Mouse (Mus musculus): ENCODE data around the gene Large2. TPM values are rescaled to one million over a fixed set of nuclear protein-coding genes. Genes with fewer than 3 reads are reported as not detected.
A peak's percentile ranks its signal among the peaks of the same experiment; 100 is the strongest.

The Large2 gene
- polyA plus RNA-seq, 1 experiment from 2014 or later, result 1.7 TPM

GRCm38 (mm10) chr2:92377320-92377719 is 2.7 kb upstream of the Large2 start:
- peaks cover 12% of the 10 kb centered on the region for H3K4me1 ChIP-seq (ENCODE audit: control insufficient read depth, insufficient read depth, low read length)
- peaks cover 1% of the 10 kb centered on the region; the same call in 1 of the 2 replicates for H3K27me3 ChIP-seq (ENCODE audit: control insufficient read depth, insufficient read depth, low read length)
- WGBS, result 88% methylated on average over 7 of the region's 7 CpGs
- peaks cover 10% of the 10 kb centered on the region; the same call in 1 of the 2 replicates for H3K36me3 ChIP-seq (ENCODE audit: control insufficient read depth, insufficient read depth)
- ATAC-seq (replicated peaks; ENCODE audit: extremely low read depth, insufficient read depth, low FRiP score), result no peak
- H3K9ac ChIP-seq (ENCODE audit: low read length), result no peak overlapping the region
- H3K27ac ChIP-seq (ENCODE audit: low read length), result no peak overlapping the region
- H3K4me2 ChIP-seq (ENCODE audit: low read depth, low read length), result no peak overlapping the region
- no peaks in the 10 kb centered on the region for H3K9me3 ChIP-seq (replicated peaks; ENCODE audit: control insufficient read depth, low read length)
- no peak overlapping the region for H3K4me3 ChIP-seq (ENCODE audit: low read length)

- 83% methylated on average over 6 of the region's 6 CpGs for WGBS
- ATAC-seq (replicated peaks; ENCODE audit: extremely low read depth, insufficient read depth, low FRiP score), result no peak
- Histone ChIP-seq H3K9ac (ENCODE audit: low read length) (peak overlapping the region; percentile 89), H3K4me3 (ENCODE audit: low read length) (peak overlapping the region; percentile 96; the same call in 1 of the 2 replicates), H3K4me1 (ENCODE audit: control insufficient read depth, insufficient read depth, low read length) (peaks cover 14% of the 10 kb centered on the region), H3K27me3 (ENCODE audit: control insufficient read depth, insufficient read depth, low read length) (peaks cover 11% of the 10 kb centered on the region), H3K27ac (ENCODE audit: low read length) (no peak overlapping the region), H3K4me2 (ENCODE audit: low read depth, low read length) (peak overlapping the region; percentile 94), H3K36me3 (ENCODE audit: control insufficient read depth, insufficient read depth) (peaks cover 8% of the 10 kb centered on the region; the same call in 1 of the 2 replicates), H3K9me3 (replicated peaks; ENCODE audit: control insufficient read depth, low read length) (no peaks in the 10 kb centered on the region)
These were observed 1.6 kb upstream of the Large2 start for GRCm38 (mm10) chr2:92376300-92376699.

- Histone ChIP-seq H3K36me3 (ENCODE audit: control insufficient read depth, insufficient read depth) (peaks cover 7% of the 10 kb centered on the region; the same call in 1 of the 2 replicates), H3K4me3 (ENCODE audit: low read length) (peak overlapping the region; percentile 96), H3K4me1 (ENCODE audit: control insufficient read depth, insufficient read depth, low read length) (peaks cover 19% of the 10 kb centered on the region), H3K9me3 (replicated peaks; ENCODE audit: control insufficient read depth, low read length) (no peaks in the 10 kb centered on the region), H3K27me3 (ENCODE audit: control insufficient read depth, insufficient read depth, low read length) (peaks cover 16% of the 10 kb centered on the region), H3K27ac (ENCODE audit: low read length) (peak overlapping the region; percentile 73), H3K4me2 (ENCODE audit: low read depth, low read length) (peak overlapping the region; percentile 94), H3K9ac (ENCODE audit: low read length) (peak overlapping the region; percentile 89)
- 8% methylated on average over 10 of the region's 10 CpGs for WGBS
- ATAC-seq (replicated peaks; ENCODE audit: extremely low read depth, insufficient read depth, low FRiP score), result no peak
These were observed 1.1 kb upstream of the Large2 start for GRCm38 (mm10) chr2:92375788-92376187.

GRCm38 (mm10) chr2:92375099-92375623 is 492 bp upstream of the Large2 start:
- Histone ChIP-seq H3K4me2 (ENCODE audit: low read depth, low read length) (peak overlapping the region; percentile 94), H3K27me3 (ENCODE audit: control insufficient read depth, insufficient read depth, low read length) (peaks cover 21% of the 10 kb centered on the region), H3K9ac (ENCODE audit: low read length) (peak overlapping the region; percentile 89), H3K36me3 (ENCODE audit: control insufficient read depth, insufficient read depth) (peaks cover 7% of the 10 kb centered on the region; the same call in 1 of the 2 replicates), H3K9me3 (replicated peaks; ENCODE audit: control insufficient read depth, low read length) (no peaks in the 10 kb centered on the region), H3K4me1 (ENCODE audit: control insufficient read depth, insufficient read depth, low read length) (peaks cover 20% of the 10 kb centered on the region), H3K27ac (ENCODE audit: low read length) (peak overlapping the region; percentile 73), H3K4me3 (ENCODE audit: low read length) (peak overlapping the region; percentile 96)
- under 1% methylated on average over 29 of the region's 29 CpGs for WGBS
- ATAC-seq (replicated peaks; ENCODE audit: extremely low read depth, insufficient read depth, low FRiP score), result peak; percentile 96

- no peaks in the 10 kb centered on the region for H3K9me3 ChIP-seq (replicated peaks; ENCODE audit: control insufficient read depth, low read length)
- H3K4me1 ChIP-seq (ENCODE audit: control insufficient read depth, insufficient read depth, low read length), result peaks cover 20% of the 10 kb centered on the region
- ATAC-seq (replicated peaks; ENCODE audit: extremely low read depth, insufficient read depth, low FRiP score), result no peak
- peaks cover 32% of the 10 kb centered on the region for H3K27me3 ChIP-seq (ENCODE audit: control insufficient read depth, insufficient read depth, low read length)
- no peak overlapping the region for H3K27ac ChIP-seq (ENCODE audit: low read length)
- peaks cover under 1% of the 10 kb centered on the region; the same call in 1 of the 2 replicates for H3K36me3 ChIP-seq (ENCODE audit: control insufficient read depth, insufficient read depth)
- 71% methylated on average over 11 of the region's 11 CpGs for WGBS
- H3K9ac ChIP-seq (ENCODE audit: low read length), result no peak overlapping the region
- H3K4me2 ChIP-seq (ENCODE audit: low read depth, low read length), result no peak overlapping the region
- no peak overlapping the region for H3K4me3 ChIP-seq (ENCODE audit: low read length)
These were observed 1.2 kb downstream of the Large2 start for GRCm38 (mm10) chr2:92373437-92373813.

- H3K36me3 ChIP-seq (ENCODE audit: control insufficient read depth, insufficient read depth), result no peaks in the 10 kb centered on the region
- peaks cover 20% of the 10 kb centered on the region for H3K4me1 ChIP-seq (ENCODE audit: control insufficient read depth, insufficient read depth, low read length)
- H3K9ac ChIP-seq (ENCODE audit: low read length), result no peak overlapping the region
- no peak overlapping the region for H3K4me2 ChIP-seq (ENCODE audit: low read depth, low read length)
- ATAC-seq (replicated peaks; ENCODE audit: extremely low read depth, insufficient read depth, low FRiP score), result no peak
- no peak overlapping the region for H3K4me3 ChIP-seq (ENCODE audit: low read length)
- 57% methylated on average over 9 of the region's 9 CpGs for WGBS
- no peaks in the 10 kb centered on the region for H3K9me3 ChIP-seq (replicated peaks; ENCODE audit: control insufficient read depth, low read length)
- H3K27me3 ChIP-seq (ENCODE audit: control insufficient read depth, insufficient read depth, low read length), result peaks cover 32% of the 10 kb centered on the region
- peak overlapping the region; percentile 29 for H3K27ac ChIP-seq (ENCODE audit: low read length)
These were observed 1.8 kb downstream of the Large2 start for GRCm38 (mm10) chr2:92372767-92373436.

DNA sequence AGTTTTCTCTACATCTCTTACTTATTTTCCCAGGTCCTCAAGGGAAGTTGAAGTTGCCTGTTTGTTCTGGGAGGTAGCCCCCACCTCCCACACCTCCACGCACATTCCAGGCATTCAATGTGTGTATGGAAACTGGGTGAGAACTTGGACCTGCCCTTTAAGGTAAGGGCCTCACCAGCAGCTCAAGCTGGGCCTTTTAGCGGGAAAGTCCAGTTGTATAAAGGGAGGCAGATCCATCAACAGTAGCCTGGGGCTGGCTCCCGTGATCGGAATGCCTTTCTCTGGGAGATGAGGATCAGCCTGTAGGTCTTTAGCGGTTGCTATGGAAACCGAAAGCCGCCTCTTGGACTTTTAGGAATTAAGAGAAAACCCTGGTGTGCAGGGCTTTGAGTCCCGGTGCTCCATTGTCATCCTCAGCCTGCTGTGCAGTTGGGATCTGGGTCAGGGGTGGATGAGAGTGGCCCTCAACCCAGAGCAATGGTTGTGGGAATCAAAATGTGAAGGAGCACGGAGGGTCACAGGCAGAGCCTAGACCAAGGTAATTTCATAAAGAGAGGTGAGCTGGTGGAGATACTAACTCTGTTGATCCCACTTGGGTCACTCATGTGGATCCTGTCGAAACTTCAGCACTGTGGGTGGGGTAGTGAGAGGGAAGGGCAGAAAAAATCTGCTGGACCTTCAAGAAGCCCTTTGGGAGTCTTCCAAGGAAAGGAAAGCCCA is 2.5 kb downstream of the Large2 start:
- H3K36me3 ChIP-seq (ENCODE audit: control insufficient read depth, insufficient read depth), result no peaks in the 10 kb centered on the region
- H3K9ac ChIP-seq (ENCODE audit: low read length), result no peak overlapping the region
- H3K27ac ChIP-seq (ENCODE audit: low read length), result no peak overlapping the region
- H3K4me3 ChIP-seq (ENCODE audit: low read length), result no peak overlapping the region
- peaks cover 32% of the 10 kb centered on the region for H3K27me3 ChIP-seq (ENCODE audit: control insufficient read depth, insufficient read depth, low read length)
- no peak for ATAC-seq (replicated peaks; ENCODE audit: extremely low read depth, insufficient read depth, low FRiP score)
- H3K9me3 ChIP-seq (replicated peaks; ENCODE audit: control insufficient read depth, low read length), result no peaks in the 10 kb centered on the region
- WGBS, result 29% methylated on average over 10 of the region's 10 CpGs
- H3K4me1 ChIP-seq (ENCODE audit: control insufficient read depth, insufficient read depth, low read length), result peaks cover 23% of the 10 kb centered on the region
- no peak overlapping the region for H3K4me2 ChIP-seq (ENCODE audit: low read depth, low read length)

DNA sequence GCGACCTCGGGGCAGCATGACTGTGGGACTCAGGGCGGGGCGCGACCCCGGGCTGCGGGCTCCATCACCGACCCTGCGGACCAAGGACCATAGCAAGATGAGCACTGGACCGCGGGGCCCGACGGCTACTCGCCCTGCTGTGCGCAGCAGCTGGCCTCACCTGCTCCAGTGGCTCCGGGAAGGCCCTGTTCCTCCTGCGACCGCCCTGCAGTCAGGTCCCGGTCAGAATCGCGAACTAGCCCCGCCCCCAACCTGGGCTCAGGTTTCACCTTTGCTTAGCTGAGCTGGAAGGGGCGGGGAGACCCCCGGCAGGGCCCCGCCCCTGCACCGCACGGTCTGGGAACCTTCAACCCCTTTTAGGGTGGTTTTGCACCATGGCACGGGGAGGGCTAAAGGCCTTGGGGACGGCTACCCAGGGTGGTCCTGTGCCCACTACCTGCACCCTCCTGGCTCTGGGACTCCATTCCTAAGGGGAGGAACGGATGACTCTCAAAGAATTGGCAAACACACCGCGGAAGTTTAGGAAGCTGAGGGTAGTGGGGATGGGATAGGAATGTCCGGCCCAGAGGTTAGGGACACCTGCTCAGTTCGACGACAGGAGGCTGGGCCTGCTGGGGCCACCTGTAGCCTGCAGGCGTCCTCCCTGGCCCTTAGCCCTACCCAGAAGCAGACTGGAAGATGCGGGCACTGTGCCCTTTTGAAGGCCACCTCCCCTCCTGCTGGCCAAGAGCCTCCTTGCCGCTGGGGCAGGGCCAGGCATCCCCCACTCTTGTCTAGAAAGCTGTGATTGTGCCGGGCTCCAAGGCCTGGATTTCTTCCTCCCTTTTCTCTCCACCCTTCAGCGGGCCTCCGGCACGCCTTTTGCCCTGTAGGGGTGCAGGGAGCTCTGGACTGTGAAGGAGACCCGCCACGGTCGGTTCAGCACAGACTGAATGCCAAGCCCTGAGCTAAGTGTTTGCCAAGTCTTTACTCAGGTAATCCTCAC is 3.6 kb downstream of the Large2 start:
- Histone ChIP-seq H3K4me2 (ENCODE audit: low read depth, low read length) (peak overlapping the region; percentile 65), H3K4me3 (ENCODE audit: low read length) (peak overlapping the region; percentile 52), H3K9ac (ENCODE audit: low read length) (peak overlapping the region; percentile 44), H3K27me3 (ENCODE audit: control insufficient read depth, insufficient read depth, low read length) (peaks cover 32% of the 10 kb centered on the region), H3K27ac (ENCODE audit: low read length) (peak overlapping the region; percentile 5; the same call in 1 of the 2 replicates), H3K4me1 (ENCODE audit: control insufficient read depth, insufficient read depth, low read length) (peaks cover 19% of the 10 kb centered on the region), H3K9me3 (replicated peaks; ENCODE audit: control insufficient read depth, low read length) (no peaks in the 10 kb centered on the region), H3K36me3 (ENCODE audit: control insufficient read depth, insufficient read depth) (no peaks in the 10 kb centered on the region)
- no peak for ATAC-seq (replicated peaks; ENCODE audit: extremely low read depth, insufficient read depth, low FRiP score)
- 3% methylated on average over 45 of the region's 45 CpGs for WGBS

Measured in heart, embryonic 16.5 days (tissue).